In genomic region chr1:120757283-120757821, GRCm38 (mm10) we compare ENCODE assay signal across 8 mouse cellular contexts.
DNase-seq lines count a peak whose midpoint lies in the region; ATAC-seq and TF ChIP-seq lines count a peak whose summit lies in the region.

No protein-coding gene starts in this region.

- H3K27ac ChIP-seq in cerebellum, adult 2 months (ENCODE audit: insufficient read depth, low read length), result no peak overlapping the region
- peak overlapping the region; percentile 81; the same call in 1 of the 2 replicates for H3K27ac ChIP-seq in lung, embryonic 14.5 days (ENCODE audit: low read depth)

- H3K9ac ChIP-seq in lung, embryonic 14.5 days, result no peak overlapping the region

- TF ChIP-seq CTCF in cerebellum, adult 2 months (IDR thresholded peaks at IDR 0.05; ENCODE audit: borderline replicate concordance, insufficient read depth, low read depth, low read length), result no peak
- TF ChIP-seq CTCF in lung, embryonic 14.5 days (IDR thresholded peaks at IDR 0.05; ENCODE audit: low read depth), result no peak

- no peak; the same call in 1 of the 2 replicates for ATAC-seq in lung, embryonic 14.5 days (ENCODE audit: insufficient read depth)

- H3K4me2 ChIP-seq in lung, embryonic 14.5 days, result no peak overlapping the region

- peak; percentile 21 to 43 for DNase-seq in cerebellum, postnatal 14 days
- DNase-seq in cerebellum, adult 2 months, result no peak
- DNase-seq in R1 (ENCODE audit: low read depth, low spot score), result peak; percentile 28
- peak; percentile 61 for DNase-seq in gastrocnemius, postnatal 10 days
- peak; percentile 60 for DNase-seq in lung, embryonic 14.5 days
- no peak for DNase-seq in MN1 (ENCODE audit: low spot score)
- DNase-seq in spleen, postnatal 10 days (ENCODE audit: low spot score in 2 of 2), result no peak
- DNase-seq in urinary bladder, postnatal 10 days (ENCODE audit: low spot score), result no peak

- no peaks in the 10 kb centered on the region for H3K27me3 ChIP-seq in cerebellum, adult 2 months (ENCODE audit: control insufficient read depth, insufficient read depth, low read length)
- no peaks in the 10 kb centered on the region for H3K27me3 ChIP-seq in lung, embryonic 14.5 days (ENCODE audit: insufficient read depth, low read length)

- no peak for TF ChIP-seq POLR2A in cerebellum, adult 2 months (IDR thresholded peaks at IDR 0.05; ENCODE audit: borderline replicate concordance, insufficient read depth, low read length)

- no peaks in the 10 kb centered on the region for H3K36me3 ChIP-seq in lung, embryonic 14.5 days (ENCODE audit: insufficient read depth)

- no peak overlapping the region for H3K4me3 ChIP-seq in cerebellum, adult 2 months (replicated peaks; ENCODE audit: insufficient read depth, low read depth, low read length)
- no peak overlapping the region for H3K4me3 ChIP-seq in lung, embryonic 14.5 days (ENCODE audit: low read depth, low read length)

- H3K9me3 ChIP-seq in lung, embryonic 14.5 days (ENCODE audit: low read depth, low read length), result no peaks in the 10 kb centered on the region

- WGBS in cerebellum, adult 2 months, result 37% methylated on average over 9 of the region's 9 CpGs
- 26% methylated on average over 9 of the region's 9 CpGs for WGBS in lung, embryonic 14.5 days

- H3K4me1 ChIP-seq in cerebellum, adult 2 months (ENCODE audit: control insufficient read depth, insufficient read depth, low read length), result no peaks in the 10 kb centered on the region
- H3K4me1 ChIP-seq in lung, embryonic 14.5 days (ENCODE audit: insufficient read depth), result peaks cover 11% of the 10 kb centered on the region; the same call in 1 of the 2 replicates

Comparison
In these comparisons a context has a peak if more than half of its experiments do, and no peak if none do; other contexts are left out.
1. DNase-seq: peak in cerebellum, postnatal 14 days (2 of 2), R1 (single experiment), gastrocnemius, postnatal 10 days (single experiment) and lung, embryonic 14.5 days (single experiment); none in cerebellum, adult 2 months (0 of 2), MN1 (single experiment), spleen, postnatal 10 days (0 of 2) and urinary bladder, postnatal 10 days (single experiment).